Mouse (Mus musculus) small intestine, adult 2 months (tissue): ENCODE measurements around the gene Micu1.

ENCODE experiments used
- CTCF ChIP-seq: fragments of 200-500 bp; IDR thresholded peaks from 2 replicates; pipeline ENCODE4 v1.5.1; 2012; ENCODE audit warnings: low read depth, mild to moderate bottlenecking, control low read depth, inconsistent platforms, low read length, moderate library complexity, mixed read lengths; ENCODE audit not compliant: insufficient replicate concordance, insufficient read length; ENCODE audit errors: extremely low read depth
- POLR2A ChIP-seq: fragments of 200-500 bp; IDR thresholded peaks from 2 replicates; pipeline ENCODE4 v1.6.1; 2012; ENCODE audit warnings: low read depth, mild to moderate bottlenecking, control low read depth, inconsistent platforms, low read length, moderate library complexity

DNA sequence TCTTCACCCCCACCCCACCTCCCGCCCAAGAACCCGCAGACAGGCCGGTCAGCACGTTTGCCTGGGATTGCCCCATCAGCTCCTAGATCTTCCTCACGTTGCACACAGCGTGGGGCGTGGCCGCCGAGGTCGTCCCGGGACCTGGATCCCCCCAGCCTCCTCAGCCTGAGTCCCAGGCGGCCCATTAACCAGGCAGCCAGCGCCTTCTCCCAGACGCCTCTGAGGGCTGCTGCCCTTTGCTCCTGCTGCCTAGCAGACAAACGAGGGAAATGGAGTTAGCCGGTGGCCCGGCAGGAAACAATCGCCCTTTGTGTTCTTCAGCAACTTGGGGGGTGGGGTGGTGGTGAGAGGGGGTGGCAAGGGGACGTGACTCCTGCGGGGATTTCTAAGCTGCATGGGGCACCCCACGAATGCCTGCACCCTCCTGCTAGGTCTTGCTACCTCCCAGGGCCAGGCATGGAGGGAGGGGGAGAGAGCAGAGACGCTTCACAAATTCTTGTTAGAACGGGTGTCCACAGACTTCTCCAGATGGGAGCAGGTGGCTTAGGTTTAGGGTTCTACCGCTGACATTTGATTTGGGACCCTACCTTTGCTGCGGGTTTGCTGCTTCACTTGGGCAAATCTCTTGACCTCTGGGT lies 209.4 kb downstream of the Micu1 start:
- TF ChIP-seq POLR2A (peak; percentile 18; the same call in 1 of the 2 replicates), CTCF (no peak)
